Mouse (Mus musculus) spleen, postnatal 36 days (tissue): ENCODE data around the gene Vav3.
"Not testable (repeated sequence)": the region's sequence is repeated elsewhere in the genome, so short reads cannot be mapped to it uniquely, and the experiment has no call there.

Experiments used
- DNase-seq, 2 experiments: peaks; one replicate each; pipeline ENCODE4 v3.0.0; 2022; ENCODE audit warnings: low spot score in 2 of 2, mixed read lengths in 1 of 2

The Vav3 gene

DNA sequence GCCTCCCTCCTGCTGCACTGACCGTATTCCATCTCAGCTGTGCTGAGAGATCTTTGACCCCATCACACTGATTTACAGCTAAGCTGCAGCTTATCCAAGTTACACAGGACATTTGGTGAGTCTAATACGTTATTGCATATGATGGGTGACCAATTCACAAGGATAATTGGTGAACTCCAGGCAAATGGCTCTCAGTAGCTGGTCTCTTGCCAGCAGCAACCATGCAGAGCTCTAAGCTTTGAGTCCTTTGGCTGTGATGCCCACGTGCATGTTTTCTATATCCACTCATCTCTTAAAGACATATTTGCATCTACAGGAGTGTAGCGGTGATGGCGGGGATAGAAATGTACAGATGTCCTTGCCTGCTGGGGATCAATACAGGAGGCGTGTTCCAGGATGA, 99.5 kb downstream of the Vav3 start:
- no peak for DNase-seq

DNA sequence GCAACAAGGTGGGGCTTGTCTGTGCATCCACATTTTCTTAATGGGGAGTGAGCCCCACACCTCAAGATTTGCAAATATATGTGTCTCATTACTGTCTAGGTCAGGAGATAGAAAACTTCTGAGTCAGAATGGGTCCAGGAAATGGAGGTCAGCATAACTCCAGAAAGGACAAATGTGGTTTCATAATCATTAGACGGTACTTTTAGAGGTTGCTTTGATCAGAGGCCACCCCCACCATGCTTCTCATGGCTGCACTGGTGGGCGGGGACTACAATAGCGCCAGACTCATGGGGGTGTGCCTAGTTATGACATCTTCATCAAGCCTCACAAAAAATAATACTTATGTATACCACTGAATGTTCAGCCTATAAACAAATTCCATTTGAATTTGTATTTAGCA, 103.6 kb downstream of the Vav3 start:
- DNase-seq, result no peak

DNA sequence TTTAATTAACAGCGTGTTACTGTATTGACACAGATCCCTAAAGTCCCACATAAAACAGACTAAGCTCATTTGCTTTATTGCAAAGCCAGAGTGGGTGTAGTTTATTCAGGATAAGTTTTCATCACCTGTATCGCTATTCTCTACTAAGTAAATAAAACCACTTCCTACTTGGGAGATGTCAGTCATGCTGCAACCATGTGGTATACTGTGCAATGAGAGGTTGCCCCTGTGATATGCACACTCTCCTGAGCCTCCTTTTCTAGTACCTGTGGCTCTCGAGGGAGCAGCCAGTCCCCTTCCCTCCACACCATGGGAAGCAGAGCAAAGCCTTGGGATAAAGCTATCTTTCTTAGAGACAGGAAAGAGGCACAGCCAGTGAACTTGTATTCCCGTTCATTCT, 106.5 kb downstream of the Vav3 start:
- DNase-seq, result no peak

DNA sequence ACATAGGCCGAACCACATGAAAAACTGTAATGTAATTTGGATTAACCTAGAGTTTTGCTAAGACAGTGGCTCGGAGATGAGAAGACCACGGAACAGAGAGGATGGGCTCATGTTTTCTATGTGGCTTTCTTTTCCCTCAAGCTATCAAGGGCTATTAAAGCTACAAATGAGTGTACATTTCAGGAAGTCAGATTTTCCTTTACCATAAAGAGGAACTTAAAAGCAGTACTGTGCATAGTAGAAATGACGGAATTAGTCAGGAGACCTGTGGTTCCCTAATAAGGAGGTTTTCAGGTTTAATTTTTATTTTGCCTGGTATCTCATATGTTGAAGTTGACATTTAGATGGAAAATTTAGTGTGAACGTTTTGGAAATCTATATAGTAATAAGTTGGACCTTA, 107.8 kb downstream of the Vav3 start:
- not testable (repeated sequence) for DNase-seq

DNA sequence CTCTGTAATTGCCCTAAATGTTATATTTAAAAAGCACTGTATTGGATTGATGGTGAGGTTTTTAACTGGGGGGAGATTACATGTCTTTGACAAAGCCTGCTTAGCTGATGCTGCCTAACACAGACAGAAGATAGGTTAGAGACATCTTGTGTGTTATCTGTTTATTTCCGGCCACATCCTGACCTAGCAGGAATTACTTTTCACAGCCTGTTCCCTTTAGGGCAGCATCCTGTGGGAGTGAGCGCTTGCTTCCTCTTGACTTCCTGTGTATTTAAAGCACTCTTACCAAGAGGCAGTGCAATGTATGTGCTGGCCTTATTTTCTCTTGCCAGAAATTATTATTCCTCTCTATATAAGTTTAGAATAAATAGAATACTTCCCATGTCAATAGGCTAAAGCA, 111.5 kb downstream of the Vav3 start:
- DNase-seq, result no peak

DNA sequence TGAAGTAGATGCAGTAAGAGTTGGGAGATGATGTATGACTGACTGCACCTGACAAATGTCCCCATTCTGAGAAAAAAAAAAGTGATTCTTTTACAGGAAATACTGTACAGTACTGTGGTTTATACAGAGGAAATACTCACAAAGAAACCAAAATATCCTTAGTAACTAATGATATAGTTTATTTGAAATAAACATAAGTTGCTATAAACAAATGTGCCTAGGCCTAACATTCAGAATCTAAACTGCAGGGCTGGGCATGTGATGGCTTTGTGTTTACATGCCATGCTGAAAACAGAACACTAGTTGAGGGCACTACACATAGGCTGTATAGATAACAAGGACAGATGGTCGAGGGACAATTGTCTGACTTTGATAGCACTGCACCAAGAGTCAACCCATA, 114.2 kb downstream of the Vav3 start:
- no peak for DNase-seq

DNA sequence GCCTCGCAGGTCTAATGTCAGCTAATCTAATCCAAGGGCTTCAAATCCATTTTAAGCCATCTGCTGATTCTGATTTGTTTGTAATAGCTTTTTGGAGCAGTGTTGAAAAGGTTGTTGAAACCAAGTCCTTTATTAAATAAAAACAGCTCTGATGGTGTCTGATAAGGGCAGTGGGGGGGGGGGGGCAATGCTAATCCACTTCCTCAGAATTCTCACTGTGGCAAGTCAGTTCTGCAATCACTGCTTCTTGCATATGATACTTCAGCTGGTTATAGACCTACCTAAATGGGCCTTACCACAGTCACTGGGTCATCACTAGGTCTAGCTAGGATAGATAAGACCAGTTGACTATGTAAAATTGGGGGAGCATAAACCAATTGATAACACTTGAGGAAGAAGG, 115.9 kb downstream of the Vav3 start:
- DNase-seq, result no peak

DNA sequence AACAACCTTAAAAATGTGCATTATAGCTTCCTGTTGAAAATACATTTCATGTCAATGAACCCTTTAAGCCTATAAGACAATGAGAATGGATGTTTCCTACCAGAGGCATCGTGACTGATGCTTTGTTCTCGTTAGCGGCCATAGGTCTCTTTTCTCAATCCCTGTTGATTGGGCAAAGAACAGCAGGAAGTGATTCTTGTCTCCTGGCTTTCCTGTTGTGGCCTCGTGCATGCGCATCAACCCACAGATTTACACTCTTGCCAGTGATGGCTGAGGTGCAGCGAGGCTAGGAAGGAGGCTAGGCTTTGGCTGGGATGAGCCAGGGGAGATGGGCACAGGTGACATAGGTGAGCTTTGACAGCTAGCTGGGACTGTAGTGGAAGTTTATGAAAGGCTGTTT, 123.2 kb downstream of the Vav3 start:
- no peak for DNase-seq

DNA sequence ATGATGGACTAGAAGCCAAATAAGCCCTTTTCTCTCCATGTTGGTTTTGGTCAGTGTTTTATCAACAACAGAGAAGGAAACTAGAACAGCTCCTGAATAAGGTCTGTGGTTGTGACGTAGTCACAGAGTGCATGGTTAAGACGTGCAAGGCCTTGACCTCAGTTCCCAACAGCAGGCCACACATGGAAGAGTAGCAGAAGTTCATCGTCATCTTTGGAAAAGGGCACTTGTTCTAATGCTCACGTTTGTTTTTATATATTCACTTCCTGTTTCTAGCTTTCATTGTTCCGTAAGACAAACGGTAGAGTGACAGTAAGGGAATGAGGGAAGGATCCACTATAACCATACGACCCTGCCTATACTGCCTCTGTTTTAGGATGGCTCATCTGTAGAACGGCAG, 124.1 kb downstream of the Vav3 start:
- DNase-seq, result no peak

DNA sequence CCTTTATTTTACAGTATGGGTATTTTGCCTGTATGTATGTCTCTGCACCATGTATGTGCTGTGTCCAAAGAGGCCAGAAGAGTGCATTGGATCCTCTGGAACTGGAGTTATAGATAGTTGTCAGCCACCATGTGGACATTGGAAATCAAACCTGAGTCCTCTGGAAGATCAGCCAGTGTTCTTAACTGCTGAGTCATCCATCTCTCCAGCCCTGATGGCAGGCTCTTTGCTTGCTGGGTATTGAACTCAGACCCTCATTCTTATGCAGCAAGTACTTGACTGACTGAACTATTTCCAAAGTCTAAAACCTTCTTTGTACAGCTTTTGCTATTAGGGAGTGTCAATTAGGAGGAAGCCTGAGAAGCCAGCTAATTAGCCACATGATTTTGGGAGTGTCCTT, 126.1 kb downstream of the Vav3 start:
- DNase-seq, result no peak

DNA sequence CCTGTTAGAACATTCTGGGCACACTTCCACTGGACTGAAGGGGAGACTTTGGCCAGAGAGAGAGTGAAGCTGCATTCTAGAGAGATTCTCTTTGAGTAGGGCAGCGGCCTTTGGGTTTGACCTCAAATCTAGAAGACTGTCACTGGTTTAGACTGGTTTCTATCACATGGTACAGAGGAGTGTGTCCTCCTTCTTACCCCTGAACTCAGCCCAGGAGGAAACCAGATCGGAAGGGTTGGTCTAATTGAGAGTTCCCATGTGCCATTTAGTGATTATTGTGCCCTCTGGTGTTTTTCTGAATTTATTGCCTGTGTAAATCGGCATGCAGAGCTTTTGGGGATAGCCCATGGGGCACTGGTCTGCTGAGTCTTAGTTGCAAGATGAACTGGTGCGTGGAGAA, 126.8 kb downstream of the Vav3 start:
- DNase-seq, result peak in 1 of 2 experiments; percentile 9

DNA sequence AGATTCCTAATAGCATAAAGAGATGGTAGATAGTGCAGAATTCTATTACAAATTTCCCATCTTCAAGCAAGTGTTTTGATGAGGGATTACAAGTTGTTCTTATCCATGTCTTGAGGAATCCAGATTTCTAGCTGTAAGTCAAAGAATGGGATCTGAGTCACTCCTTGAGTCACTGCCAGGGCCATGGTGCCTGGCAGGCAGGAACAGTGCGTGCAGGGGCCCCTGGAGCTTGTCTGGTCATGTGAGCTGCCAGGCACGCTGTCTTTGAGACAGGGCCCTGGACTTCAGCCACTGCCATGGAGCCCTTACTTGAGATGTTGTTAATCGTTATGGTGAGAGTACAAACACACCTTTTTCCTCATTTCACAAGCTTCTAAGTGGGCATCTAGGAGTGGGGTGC, 129.0 kb downstream of the Vav3 start:
- DNase-seq, result no peak

DNA sequence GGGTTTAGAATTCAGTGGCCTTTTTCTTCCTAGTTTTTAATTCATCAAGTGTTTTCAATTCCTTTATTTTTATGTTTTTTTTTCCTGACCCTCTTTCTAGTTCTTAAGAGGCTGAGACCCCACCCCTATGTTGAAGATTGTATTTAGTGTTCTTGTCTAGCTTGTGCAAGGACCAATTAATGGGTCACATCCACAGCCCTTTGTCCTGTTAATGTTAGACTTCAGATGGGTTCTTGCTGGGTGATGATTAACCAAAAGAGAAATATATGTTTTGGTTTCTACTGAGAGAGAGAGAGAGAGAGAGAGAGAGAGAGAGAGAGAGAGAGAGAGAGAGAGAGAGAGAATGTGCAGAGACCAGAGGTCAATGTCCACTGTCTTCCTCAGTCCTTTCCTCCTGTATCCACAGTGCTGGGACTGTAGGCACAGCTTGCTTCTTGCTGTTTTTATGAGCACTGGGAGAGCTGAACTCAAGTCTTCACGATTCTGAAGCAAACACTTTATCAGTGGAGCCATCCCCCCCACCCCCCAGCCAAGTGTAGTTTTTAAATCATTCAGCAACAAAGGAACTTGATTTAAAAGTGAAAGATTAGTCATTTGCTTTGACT, 130.3 kb downstream of the Vav3 start:
- no peak for DNase-seq

DNA sequence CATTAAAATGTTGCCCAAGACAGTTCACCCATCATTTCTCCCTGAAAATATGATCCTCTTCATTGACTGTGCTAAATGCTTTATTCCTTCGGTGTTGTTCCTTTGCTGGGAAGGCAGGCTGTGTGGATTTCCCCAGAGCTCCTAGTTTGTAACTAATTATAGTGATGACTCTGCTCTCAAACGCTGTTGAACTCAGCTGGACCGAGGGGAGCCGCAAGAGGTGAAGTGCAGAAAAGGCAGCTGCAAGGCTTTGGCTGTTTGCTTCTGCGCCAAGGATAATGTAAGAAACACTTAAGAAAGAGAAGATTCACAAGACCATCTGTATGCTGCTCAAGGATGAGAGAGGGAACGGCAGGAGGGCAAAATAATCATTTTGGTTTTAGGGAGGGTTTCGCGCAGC, 136.1 kb downstream of the Vav3 start:
- DNase-seq, result no peak

DNA sequence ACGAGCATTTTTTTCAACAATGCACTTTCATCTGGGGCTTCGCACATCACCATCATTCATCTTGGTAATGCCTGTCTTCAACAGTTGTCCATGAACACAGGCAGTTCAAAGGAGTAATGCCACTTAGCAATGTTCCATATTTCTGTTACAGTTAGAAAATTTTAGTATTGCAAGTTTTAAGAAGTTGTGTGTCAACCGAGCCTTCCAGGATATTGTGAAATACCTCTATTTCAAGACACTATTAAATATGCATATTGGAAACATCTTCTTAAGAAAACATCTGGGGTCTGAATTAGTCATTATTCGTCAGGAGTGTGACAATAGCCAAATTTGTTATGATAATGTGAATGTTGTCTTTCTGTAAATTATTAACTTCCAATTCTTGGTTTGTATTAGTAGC, 137.8 kb downstream of the Vav3 start:
- no peak for DNase-seq

DNA sequence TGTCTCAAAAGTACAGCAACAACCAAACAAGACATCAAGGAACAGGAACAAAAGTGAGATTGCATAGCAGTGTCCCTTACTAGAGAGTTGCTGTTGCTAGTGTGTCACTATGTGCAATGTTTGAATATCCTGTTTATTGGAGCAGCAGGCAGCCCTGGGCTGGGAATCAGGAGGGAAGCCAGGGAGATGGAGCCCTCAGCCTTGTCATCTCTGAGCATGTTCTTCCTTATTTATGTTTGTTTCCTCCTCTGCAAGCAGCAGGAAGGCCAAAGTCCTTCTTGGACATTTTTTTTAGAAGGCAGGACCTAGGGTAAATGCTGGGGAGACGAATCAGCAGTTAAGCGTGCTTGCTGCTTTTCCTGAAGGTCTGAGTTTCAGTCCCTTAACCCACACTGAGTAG, 140.2 kb downstream of the Vav3 start:
- DNase-seq, result no peak

DNA sequence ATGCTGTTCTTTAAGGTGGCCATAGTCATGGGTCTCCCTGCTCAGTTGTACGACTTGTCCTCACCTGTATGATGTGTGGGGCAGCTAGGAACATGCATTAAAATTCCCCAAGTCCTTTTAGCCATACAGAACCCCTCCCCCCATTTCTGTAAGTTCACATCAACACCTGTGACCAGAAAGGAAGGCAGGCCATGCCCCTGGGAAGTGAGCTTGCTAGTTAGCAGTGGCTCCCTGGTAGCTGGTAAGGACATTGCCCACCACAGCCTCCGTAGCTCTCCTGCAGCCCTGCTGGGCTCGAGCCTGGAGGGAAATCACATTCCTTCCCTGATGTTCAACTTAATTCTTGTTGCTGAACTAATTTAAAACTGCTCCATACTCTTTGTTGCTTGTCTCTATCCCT, 146.3 kb downstream of the Vav3 start:
- DNase-seq, result no peak

DNA sequence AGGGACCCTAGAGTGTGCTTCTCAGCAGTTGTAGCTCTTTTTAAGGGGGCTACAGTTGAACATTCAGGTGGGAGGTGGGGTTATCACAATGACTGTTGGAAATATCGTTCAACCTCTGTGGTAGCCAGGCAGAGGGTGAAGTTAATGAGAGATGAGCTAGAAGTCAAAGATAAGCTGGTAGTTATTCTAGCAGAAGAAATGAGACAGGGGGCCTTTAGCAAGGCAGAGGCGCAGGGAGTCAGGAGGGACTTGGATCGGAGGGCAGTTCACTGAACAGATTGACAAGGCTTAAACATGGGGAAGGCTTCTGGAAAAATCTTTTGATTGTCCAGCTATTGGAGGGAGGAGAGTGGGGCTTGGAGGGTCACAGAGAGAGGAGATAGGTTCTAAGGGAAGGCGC, 147.4 kb downstream of the Vav3 start:
- DNase-seq, result no peak

DNA sequence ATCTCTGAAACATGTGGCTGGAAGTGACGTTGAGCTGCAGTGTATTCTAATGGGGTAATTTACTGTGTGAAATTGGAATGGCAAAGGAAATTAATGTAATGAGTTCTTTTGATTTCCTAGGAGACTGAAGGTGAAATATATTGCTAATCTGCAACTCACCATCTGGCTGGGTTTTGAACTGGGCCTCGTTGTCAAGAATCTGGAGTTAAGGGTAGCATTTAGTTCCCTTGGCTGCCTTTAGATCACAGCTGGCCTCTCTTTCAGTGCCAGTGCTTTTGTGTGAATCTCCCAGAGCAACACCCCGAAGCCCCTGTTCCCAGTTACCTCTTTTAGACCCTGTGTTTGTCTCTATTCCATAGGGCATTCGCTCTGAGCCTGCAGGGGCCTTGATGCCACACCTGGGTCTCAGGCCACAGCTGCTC, 148.3 kb downstream of the Vav3 start:
- no peak for DNase-seq

DNA sequence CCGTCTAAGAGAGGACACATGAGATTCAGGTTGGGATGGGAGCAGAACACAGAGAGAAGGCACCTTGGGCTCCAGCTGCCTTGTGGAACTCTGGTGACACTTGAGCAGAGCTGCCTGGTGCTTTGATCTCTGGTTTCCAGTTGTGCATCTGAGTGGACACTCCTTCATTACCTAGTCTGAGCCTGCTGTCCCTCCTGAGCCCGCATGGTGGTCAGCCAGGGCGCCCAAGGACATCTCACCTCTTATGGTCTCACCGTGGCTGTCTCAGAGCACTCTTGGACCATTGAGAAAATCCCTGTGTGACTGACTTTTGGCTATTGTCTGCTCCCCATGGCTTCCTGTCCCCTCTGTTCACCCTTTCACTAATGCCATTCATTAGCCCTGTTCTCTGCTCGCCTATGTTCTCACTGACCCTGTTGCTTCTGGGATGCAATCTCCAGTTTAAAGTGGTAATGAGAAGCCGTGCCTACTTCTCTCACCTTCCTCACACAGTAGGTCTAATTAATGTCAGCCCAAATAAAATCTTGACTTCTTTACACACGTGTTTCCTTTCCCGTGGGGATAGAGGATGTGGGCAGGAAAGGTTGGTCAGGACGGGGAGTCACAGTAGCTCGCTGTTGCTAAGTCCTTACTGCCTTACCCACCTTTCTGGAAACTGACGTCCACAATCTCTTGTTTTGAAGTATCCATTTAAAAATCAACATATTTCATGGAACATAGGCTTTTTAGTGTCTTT, 150.3 kb downstream of the Vav3 start:
- no peak for DNase-seq

DNA sequence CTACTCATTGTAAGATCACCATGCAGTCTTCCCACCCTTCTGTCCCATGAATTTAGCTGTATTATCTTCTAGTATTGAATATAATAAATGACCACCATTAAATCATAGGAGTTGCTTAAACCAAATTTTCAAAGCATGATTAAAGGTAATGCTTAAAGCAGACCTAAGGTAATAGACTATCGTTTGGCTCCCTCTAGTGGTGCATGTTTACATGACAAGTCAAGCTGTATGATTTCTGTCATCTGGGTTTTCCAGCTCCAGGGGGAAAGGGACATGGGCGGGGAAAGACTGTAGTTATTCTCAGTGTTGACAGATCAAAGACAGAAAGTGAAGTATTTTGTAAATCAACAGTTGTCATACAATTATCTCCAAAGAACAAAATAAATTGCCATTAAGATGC, 151.1 kb downstream of the Vav3 start:
- peak; percentile 26 to 52 for DNase-seq

DNA sequence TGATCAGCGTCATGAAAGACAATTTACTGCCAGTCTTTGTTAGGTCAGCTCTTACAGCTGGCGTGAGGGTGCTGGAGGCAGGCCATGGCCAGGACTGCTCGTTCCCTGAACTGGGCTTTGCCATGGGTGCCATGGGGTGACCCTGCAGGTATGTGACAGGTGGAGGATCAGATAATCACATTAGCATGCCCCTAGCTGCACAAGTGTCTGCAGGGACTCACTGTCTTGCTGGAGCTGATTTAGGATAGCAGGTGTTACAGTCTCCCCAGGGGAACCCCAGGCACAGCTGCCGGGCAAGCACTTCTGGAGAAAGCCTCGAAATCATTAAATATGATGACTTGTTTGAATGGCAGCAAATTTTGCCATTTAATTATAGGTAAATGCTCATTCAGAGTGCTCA, 156.0 kb downstream of the Vav3 start:
- DNase-seq, result no peak

DNA sequence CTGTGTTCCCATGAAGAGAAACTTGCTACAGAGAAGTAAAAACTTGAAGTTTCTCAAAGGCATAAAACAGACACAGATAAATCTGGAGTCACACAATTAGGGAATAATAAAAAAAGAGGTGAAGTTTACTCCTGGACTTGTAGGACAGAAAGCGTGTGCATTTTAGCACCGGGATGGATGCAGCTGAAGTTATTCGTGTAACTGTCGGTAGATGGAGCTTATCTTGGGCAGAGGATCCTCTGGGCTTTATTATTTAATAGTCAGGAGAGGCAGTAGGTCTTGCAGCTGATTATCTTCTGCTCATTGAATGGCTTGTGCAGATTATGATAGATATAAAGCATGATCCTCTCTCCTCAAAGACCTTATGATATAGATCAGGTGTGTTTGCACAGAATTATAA, 156.6 kb downstream of the Vav3 start:
- DNase-seq, result no peak
